Comparison of ENCODE assay signal across 8 mouse cellular contexts in genomic region chr10:127070190-127071121, GRCm38 (mm10). TPM values are rescaled to one million over a fixed set of nuclear protein-coding genes. Genes with fewer than 3 reads are reported as not detected.
A peak's percentile ranks its signal among the peaks of the same experiment; 100 is the strongest.
DNase-seq lines count a peak whose midpoint lies in the region; ATAC-seq and TF ChIP-seq lines count a peak whose summit lies in the region.

Gene Tspan31, minus strand, starts transcription at chr10:127070264.

- in situ Hi-C loops in CH12.LX (cut with MboI; ENCODE audit: low pct_ligation_motif_present, low pct_unique_long_range_greater_than_20kb, low sequenced_read_pairs) = no loop called here

- dilution Hi-C loops in CH12.LX (cut with MboI; ENCODE audit: extremely low pct_ligation_motif_present, extremely low pct_unique_long_range_greater_than_20kb, low sequenced_read_pairs) = no loop called here

- peak within 1 kb of the TSS; percentile 63 for H3K27ac ChIP-seq in CH12.LX (ENCODE audit: insufficient read depth, low read depth)
- peak within 1 kb of the TSS; percentile 92 for H3K27ac ChIP-seq in heart, embryonic 13.5 days (replicated peaks)
- peak within 1 kb of the TSS; percentile 91 for H3K27ac ChIP-seq in kidney, postnatal 0 days
- peak within 1 kb of the TSS; percentile 92 for H3K27ac ChIP-seq in liver, adult 2 months (replicated peaks; ENCODE audit: insufficient read depth, low read depth, low read length)

- peak within 1 kb of the TSS; percentile 97 for H3K9ac ChIP-seq in CH12.LX (ENCODE audit: insufficient read depth, low read depth)
- peak within 1 kb of the TSS; percentile 89 for H3K9ac ChIP-seq in heart, embryonic 13.5 days
- peak within 1 kb of the TSS; percentile 71 for H3K9ac ChIP-seq in kidney, postnatal 0 days (ENCODE audit: low read depth, low read length)
- peak within 1 kb of the TSS; percentile 84 for H3K9ac ChIP-seq in liver, adult 2 months (ENCODE audit: low read depth, low read length)

- H3K4me3 ChIP-seq in CH12.LX (replicated peaks in 1 of 3; ENCODE audit: low read depth in 2 of 3, low read length in 2 of 3, poor library complexity in 1 of 3) = peak within 1 kb of the TSS; percentile 66 to 87 (median 86)
- peak within 1 kb of the TSS; percentile 84 for H3K4me3 ChIP-seq in heart, embryonic 13.5 days
- peak within 1 kb of the TSS; percentile 72 for H3K4me3 ChIP-seq in kidney, postnatal 0 days (replicated peaks; ENCODE audit: low read depth, low read length)
- peak within 1 kb of the TSS; percentile 60 for H3K4me3 ChIP-seq in liver, adult 2 months (ENCODE audit: insufficient read depth, low read depth, low read length)

- no peak for TF ChIP-seq EP300 in CH12.LX (IDR thresholded peaks at IDR 0.05; ENCODE audit: low read length)

- peak within 1 kb of the TSS; percentile 64 for H3K4me2 ChIP-seq in CH12.LX (ENCODE audit: insufficient read depth, low read depth, poor library complexity, severe bottlenecking)
- H3K4me2 ChIP-seq in heart, embryonic 13.5 days = peak within 1 kb of the TSS; percentile 95
- peak within 1 kb of the TSS; percentile 73 for H3K4me2 ChIP-seq in kidney, postnatal 0 days (ENCODE audit: low read length)

- H3K36me3 ChIP-seq in CH12.LX (replicated peaks in 1 of 2; ENCODE audit: control insufficient read depth in 1 of 2, insufficient read depth in 1 of 2, low read length in 1 of 2) = peaks cover 30 to 32% of the 10 kb centered on the region in 2 experiments
- peaks cover 33% of the 10 kb centered on the region for H3K36me3 ChIP-seq in heart, embryonic 13.5 days
- peaks cover 29% of the 10 kb centered on the region for H3K36me3 ChIP-seq in kidney, postnatal 0 days (ENCODE audit: insufficient read depth, low read length)
- H3K36me3 ChIP-seq in liver, adult 2 months (ENCODE audit: control insufficient read depth, insufficient read depth, low read length) = peaks cover 18% of the 10 kb centered on the region

- peak; percentile 76 for TF ChIP-seq POLR2A in CH12.LX (IDR thresholded peaks at IDR 0.05; ENCODE audit: low read depth, low read length)
- TF ChIP-seq POLR2A in liver, adult 2 months (IDR thresholded peaks at IDR 0.05; ENCODE audit: extremely low read depth, insufficient read depth, low read length) = peak; percentile 73; the same call in 1 of the 2 replicates

- 2% methylated on average over 36 of the region's 36 CpGs for WGBS in heart, embryonic 13.5 days
- 2% methylated on average over 36 of the region's 36 CpGs for WGBS in kidney, postnatal 0 days
- 1% methylated on average over 36 of the region's 36 CpGs for WGBS in liver, adult 2 months

- DNase-seq in CH12.LX (ENCODE audit: extremely low read depth) = peak; percentile 98
- DNase-seq in c-Kit-negative CD71-positive TER-119-positive erythroid progenitor cells, embryonic 14.5 days (ENCODE audit: low read depth, low spot score) = peak; percentile 75
- peak; percentile 92 for DNase-seq in fat pad, adult 2 months (ENCODE audit: extremely low read depth, low read depth, low spot score)
- peak; percentile 99 for DNase-seq in kidney, postnatal 0 days (ENCODE audit: low spot score)
- DNase-seq in liver, adult 2 months (ENCODE audit: extremely low read depth, low read depth, low spot score) = peak; percentile 98
- DNase-seq in spleen, postnatal 4 days (ENCODE audit: low spot score in 2 of 2) = peak; percentile 79

- TF ChIP-seq RAD21 in CH12.LX (IDR thresholded peaks at IDR 0.05; ENCODE audit: low read depth, low read length) = no peak

- no peaks in the 10 kb centered on the region for H3K9me3 ChIP-seq in CH12.LX (replicated peaks; ENCODE audit: low read length)
- H3K9me3 ChIP-seq in heart, embryonic 13.5 days = no peaks in the 10 kb centered on the region
- no peaks in the 10 kb centered on the region for H3K9me3 ChIP-seq in kidney, postnatal 0 days (replicated peaks; ENCODE audit: low read length)

- H3K79me2 ChIP-seq in CH12.LX (replicated peaks; ENCODE audit: control insufficient read depth, extremely low read depth, insufficient read depth, poor library complexity, severe bottlenecking) = peaks cover 11% of the 10 kb centered on the region
- H3K79me2 ChIP-seq in liver, adult 2 months (ENCODE audit: control insufficient read depth, insufficient read depth, low read length) = peaks cover 3% of the 10 kb centered on the region; the same call in 1 of the 2 replicates

- ATAC-seq in heart, embryonic 13.5 days (ENCODE audit: extremely low read depth, insufficient number of reproducible peaks, low FRiP score, low TSS enrichment) = peak; percentile 72; the same call in 1 of the 2 replicates
- ATAC-seq in kidney, postnatal 0 days (replicated peaks; ENCODE audit: low FRiP score, low read depth) = peak; percentile 83
- peak; percentile 81 for ATAC-seq in monocyte, adult 5-6 weeks (replicated peaks; ENCODE audit: insufficient number of reproducible peaks, low FRiP score, low TSS enrichment, poor library complexity, severe bottlenecking)

- no peaks in the 10 kb centered on the region for H3K27me3 ChIP-seq in CH12.LX (replicated peaks)
- peaks cover 13% of the 10 kb centered on the region for H3K27me3 ChIP-seq in heart, embryonic 13.5 days (replicated peaks)
- H3K27me3 ChIP-seq in kidney, postnatal 0 days (ENCODE audit: insufficient read depth, low read length) = no peaks in the 10 kb centered on the region
- H3K27me3 ChIP-seq in liver, adult 2 months (ENCODE audit: control insufficient read depth, insufficient read depth, low read length) = no peaks in the 10 kb centered on the region

- H3K4me1 ChIP-seq in CH12.LX (ENCODE audit: control insufficient read depth in 1 of 2, insufficient read depth in 2 of 2) = peaks cover 4 to 34% of the 10 kb centered on the region in 2 experiments; a peak in 3 of 4 replicates
- peaks cover 32% of the 10 kb centered on the region for H3K4me1 ChIP-seq in heart, embryonic 13.5 days
- peaks cover 16% of the 10 kb centered on the region; the same call in 1 of the 2 replicates for H3K4me1 ChIP-seq in kidney, postnatal 0 days (replicated peaks; ENCODE audit: insufficient read depth, low read length)
- H3K4me1 ChIP-seq in liver, adult 2 months (ENCODE audit: control insufficient read depth, insufficient read depth, low read length) = peaks cover 17% of the 10 kb centered on the region

- no peak for TF ChIP-seq CTCF in CH12.LX (conservative IDR thresholded peaks at IDR 0.05 in 1 of 2, IDR thresholded peaks at IDR 0.05 in 1 of 2; ENCODE audit: low read depth in 2 of 2, low read length in 2 of 2)
- TF ChIP-seq CTCF in kidney, postnatal 0 days (IDR thresholded peaks at IDR 0.05; ENCODE audit: low read depth) = no peak
- no peak for TF ChIP-seq CTCF in liver, adult 2 months (IDR thresholded peaks at IDR 0.05; ENCODE audit: low read depth, low read length)

TF ChIP-seq in CH12.LX, 34 proteins besides CTCF, POLR2A, EP300 and RAD21 (continues in another document):
- TF ChIP-seq ZC3H11A (IDR thresholded peaks at IDR 0.05; ENCODE audit: low read depth, low read length) = no peak
- 0 out of 2 replicates have a peak, but pooled peaks have one; percentile 46 for TF ChIP-seq MXI1 (IDR thresholded peaks at IDR 0.05; ENCODE audit: low read depth, low read length)
- TF ChIP-seq CHD2 (IDR thresholded peaks at IDR 0.05; ENCODE audit: low read length) = 0 out of 2 replicates have a peak, but pooled peaks have one; percentile 16
- no peak for TF ChIP-seq SMC3 (IDR thresholded peaks at IDR 0.05; ENCODE audit: low read depth, low read length)
- TF ChIP-seq ELF1 (IDR thresholded peaks at IDR 0.05; ENCODE audit: low read depth, low read length) = no peak
- no peak for TF ChIP-seq IRF4 (IDR thresholded peaks at IDR 0.05; ENCODE audit: low read depth, low read length)
- no peak for TF ChIP-seq GABPA (IDR thresholded peaks at IDR 0.05; ENCODE audit: insufficient replicate concordance, low read depth, low read length)
- TF ChIP-seq ZMIZ1 (IDR thresholded peaks at IDR 0.05; ENCODE audit: low read depth, low read length) = no peak
- peak; percentile 81 for TF ChIP-seq NRF1 (IDR thresholded peaks at IDR 0.05; ENCODE audit: low read depth, low read length)
- TF ChIP-seq PAX5 (IDR thresholded peaks at IDR 0.05; ENCODE audit: low read length) = no peak
- TF ChIP-seq MAZ (IDR thresholded peaks at IDR 0.05; ENCODE audit: low read depth, low read length) = no peak
- TF ChIP-seq RCOR1 (conservative IDR thresholded peaks at IDR 0.05; ENCODE audit: low read depth, low read length) = no peak
- TF ChIP-seq SIN3A (IDR thresholded peaks at IDR 0.05; ENCODE audit: low read length) = peak; percentile 67; the same call in 1 of the 2 replicates
- TF ChIP-seq USF1 (IDR thresholded peaks at IDR 0.05; ENCODE audit: low read depth, low read length) = no peak
- TF ChIP-seq ETS1 (conservative IDR thresholded peaks at IDR 0.05; ENCODE audit: low read depth, low read length) = no peak
- no peak for TF ChIP-seq JUND (conservative IDR thresholded peaks at IDR 0.05; ENCODE audit: low read depth, low read length)
- no peak; the same call in 1 of the 2 replicates for TF ChIP-seq JUN (IDR thresholded peaks at IDR 0.05; ENCODE audit: insufficient read depth, low read depth, low read length)
- TF ChIP-seq KAT2A (IDR thresholded peaks at IDR 0.05; ENCODE audit: insufficient replicate concordance, low read length) = 0 out of 2 replicates have a peak, but pooled peaks have one; percentile 1
- TF ChIP-seq TCF12 (IDR thresholded peaks at IDR 0.05; ENCODE audit: low read depth, low read length) = peak; percentile 14; the same call in 1 of the 2 replicates
- TF ChIP-seq BHLHE40 (IDR thresholded peaks at IDR 0.05; ENCODE audit: low read depth, low read length) = peak; percentile 81
- TF ChIP-seq ZNF384 (IDR thresholded peaks at IDR 0.05; ENCODE audit: low read depth, low read length) = peak; percentile 98
- no peak for TF ChIP-seq CHD1 (IDR thresholded peaks at IDR 0.05; ENCODE audit: low read depth, low read length)
- TF ChIP-seq MAFK (IDR thresholded peaks at IDR 0.05; ENCODE audit: insufficient replicate concordance, low read length) = no peak
- TF ChIP-seq POLR2AphosphoS2 (IDR thresholded peaks at IDR 0.05; ENCODE audit: low read depth, low read length) = no peak
- TF ChIP-seq TBP (conservative IDR thresholded peaks at IDR 0.05; ENCODE audit: low read depth, low read length) = peak; percentile 47; the same call in 1 of the 2 replicates
- no peak for TF ChIP-seq MYC (IDR thresholded peaks at IDR 0.05; ENCODE audit: low read depth, low read length)
- no peak for TF ChIP-seq USF2 (conservative IDR thresholded peaks at IDR 0.05; ENCODE audit: low read depth, low read length)

RNA-seq across cellular contexts. Expression of gene Tspan31, which starts in this region (rescaled TPM):
- total RNA-seq in CH12.LX (2012; rRNA removed) = 81.5 and 85.9 TPM in 2 replicates
- 110 and 148 TPM in 2 replicates for total RNA-seq in CH12.LX (2014; rRNA removed)
- 72.8 and 79.9 TPM in 2 replicates for polyA plus RNA-seq in CH12.LX (2012; ENCODE audit: insufficient read length, low read depth)
- polyA plus RNA-seq in heart, embryonic 13.5 days (2015; fragmentation: Nextera tagmentation; extraction: Ambion mirVana) = 110 and 114 TPM in 2 replicates
- 157 and 171 TPM in 2 replicates for polyA plus RNA-seq in kidney, postnatal 0 days (2015; fragmentation: Nextera tagmentation; extraction: Ambion mirVana)
- total RNA-seq in liver, adult 2 months (2014; rRNA removed) = 269 and 278 TPM in 2 replicates
- polyA plus RNA-seq in liver, adult 2 months (2012; rRNA removed) = 268 and 298 TPM in 2 replicates
- 38.1 to 49.9 TPM (median 47.0 TPM) in 3 replicates for total RNA-seq in monocyte, adult 5-6 weeks (2017)

Comparison
In these comparisons a context has a peak if more than half of its experiments do, and no peak if none do; other contexts are left out.
1. Peak in every context shown above with its lines: DNase-seq, ATAC-seq, H3K4me3 ChIP-seq and H3K27ac ChIP-seq.